Mouse (Mus musculus) gastrocnemius, adult 2 months (tissue): ENCODE measurements around the gene Ndfip2. TPM values are rescaled to one million over a fixed set of nuclear protein-coding genes. Genes with fewer than 3 reads are reported as not detected.

Source experiments
- DNase-seq: peaks from one replicate; pipeline ENCODE4 v3.0.0; 2022
- H3K27ac ChIP-seq: fragments of 200-600 bp; 2 replicates; pipeline ENCODE4 v1.8.1; 2022; ENCODE audit warnings: mild to moderate bottlenecking
- H3K4me3 ChIP-seq: fragments of 200-600 bp; 2 replicates; pipeline ENCODE4 v1.8.1; 2022; ENCODE audit warnings: mild to moderate bottlenecking, moderate library complexity
- CTCF ChIP-seq: fragments of 200-600 bp; IDR thresholded peaks from 2 replicates; pipeline ENCODE4 v1.8.1; 2022; ENCODE audit warnings: antibody characterized with exemption, mild to moderate bottlenecking, moderate library complexity
- intact Hi-C: fragments of 180-260 bp; cut with DNase I; formaldehyde crosslinking; loops from one replicate; pipeline ENCODE4 v1.15.1; 2025
- total RNA-seq, 2 experiments: library from RNA; stranded (reverse); gene quantifications; 2 replicates each; pipeline ENCODE4 v1.2.3; 2021

Ndfip2 gene
- total RNA-seq, 2 experiments from 2014 or later = 12.8 to 13.0 TPM

DNA sequence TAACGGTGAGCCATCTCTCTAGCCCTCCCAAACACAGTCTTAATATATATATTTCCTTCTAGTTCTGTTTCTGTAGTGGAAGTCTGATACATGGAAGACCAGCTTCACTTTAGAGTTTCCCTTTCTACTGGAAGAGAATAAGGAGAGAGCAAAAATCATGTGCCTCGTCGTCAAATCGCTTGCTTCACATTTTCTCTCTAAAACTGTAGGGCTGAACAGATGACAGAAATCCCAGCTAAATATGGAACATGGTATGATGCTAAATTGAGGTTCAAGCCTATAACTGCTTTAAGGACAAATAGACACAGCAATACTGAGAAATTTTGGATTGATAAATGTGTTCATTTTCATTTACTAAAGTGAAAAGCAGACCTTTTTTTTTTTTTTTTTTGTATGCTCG, 4.0 kb upstream of the Ndfip2 start:
- H3K27ac ChIP-seq = no peak overlapping the region
- no peak overlapping the region for H3K4me3 ChIP-seq
- no peak for DNase-seq
- intact Hi-C loops = no loop called here
- no peak for TF ChIP-seq CTCF

DNA sequence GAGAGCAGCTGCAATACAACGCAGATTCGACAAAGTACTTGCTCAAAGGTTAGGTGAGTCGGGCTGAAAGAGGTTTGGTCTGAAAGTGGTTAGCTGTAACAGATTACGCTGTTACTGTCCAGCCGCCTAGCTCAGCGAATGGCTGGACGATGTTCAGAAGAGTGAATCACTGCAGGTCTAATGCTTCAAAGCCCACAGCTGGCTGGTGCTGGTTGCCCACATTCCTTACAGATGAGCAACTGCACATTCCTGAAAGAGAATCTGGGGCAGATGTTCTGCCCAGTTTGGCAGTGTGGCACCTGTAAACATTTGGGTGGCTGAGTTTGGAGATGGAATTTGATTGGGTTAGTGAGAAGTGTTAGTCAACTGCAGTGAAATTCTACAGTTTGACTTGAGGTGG, 2.8 kb upstream of the Ndfip2 start:
- DNase-seq = peak; percentile 26
- no peak for TF ChIP-seq CTCF
- Histone ChIP-seq H3K27ac (no peak overlapping the region), H3K4me3 (no peak overlapping the region)
- intact Hi-C loops = no loop called here

DNA sequence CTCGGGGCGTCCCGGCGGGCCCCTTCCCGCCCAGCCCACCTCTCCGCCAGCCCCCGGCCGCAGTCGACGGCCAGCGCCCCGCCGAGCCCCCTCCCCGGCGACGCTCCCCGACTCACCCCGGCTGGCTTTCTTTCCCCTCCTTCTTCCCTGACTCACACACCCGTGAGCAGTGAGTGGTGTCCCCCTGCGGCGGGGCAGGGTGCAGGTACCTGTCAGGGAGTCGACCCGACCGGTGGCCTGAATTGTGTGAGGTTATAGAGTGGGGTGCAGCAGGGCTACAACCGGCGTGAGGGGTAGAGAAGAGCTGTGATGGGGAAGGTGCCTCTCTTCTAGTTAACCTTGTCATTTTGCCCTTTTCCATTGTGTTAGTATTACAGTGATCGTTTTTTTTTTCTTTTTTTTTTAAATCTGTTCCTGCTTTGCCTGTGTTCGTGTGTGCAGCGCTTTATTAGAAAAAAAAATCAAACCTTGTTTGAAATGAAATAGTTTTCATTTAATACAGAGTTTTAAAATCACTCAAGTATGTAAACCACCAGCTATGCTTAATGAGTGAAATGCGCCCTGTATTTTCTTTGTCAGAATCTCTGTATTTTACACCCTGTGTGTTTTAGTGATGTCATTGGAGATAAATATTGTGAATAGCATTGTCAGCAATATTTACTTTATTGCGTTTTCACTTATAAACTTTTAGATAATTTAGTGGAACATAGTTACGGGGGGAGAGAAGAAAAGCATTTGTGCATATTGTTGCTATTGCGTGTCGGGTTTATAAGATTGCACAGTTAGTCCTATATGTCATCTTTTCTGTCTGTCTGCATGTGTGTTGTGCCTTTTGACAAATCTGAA, 885 bp downstream of the Ndfip2 start:
- H3K4me3 ChIP-seq = peak overlapping the region; percentile 98
- intact Hi-C loops = no loop called here
- TF ChIP-seq CTCF = no peak; the same call in 1 of the 2 replicates
- DNase-seq = peak; percentile 55
- peak overlapping the region; percentile 95 for H3K27ac ChIP-seq

DNA sequence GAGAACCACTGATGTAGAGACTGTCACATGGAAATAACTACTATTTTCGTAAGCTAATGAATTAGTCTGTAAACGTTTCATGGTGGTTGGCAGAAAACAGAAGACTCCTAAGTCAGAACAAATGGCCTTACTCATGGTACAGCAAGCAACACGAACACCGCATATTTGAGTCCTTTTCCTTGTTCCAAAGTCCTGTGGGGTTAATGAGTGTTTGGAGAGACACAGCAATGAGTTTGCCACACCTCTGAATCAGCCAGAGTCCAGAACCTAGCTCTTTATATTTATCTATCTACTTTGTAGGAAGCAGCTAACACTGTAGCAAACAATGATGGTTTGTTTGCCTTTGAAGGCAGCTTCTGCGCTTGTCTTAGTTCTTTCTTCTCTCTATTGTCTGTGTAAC, 4.5 kb downstream of the Ndfip2 start:
- H3K27ac ChIP-seq = no peak overlapping the region

DNA sequence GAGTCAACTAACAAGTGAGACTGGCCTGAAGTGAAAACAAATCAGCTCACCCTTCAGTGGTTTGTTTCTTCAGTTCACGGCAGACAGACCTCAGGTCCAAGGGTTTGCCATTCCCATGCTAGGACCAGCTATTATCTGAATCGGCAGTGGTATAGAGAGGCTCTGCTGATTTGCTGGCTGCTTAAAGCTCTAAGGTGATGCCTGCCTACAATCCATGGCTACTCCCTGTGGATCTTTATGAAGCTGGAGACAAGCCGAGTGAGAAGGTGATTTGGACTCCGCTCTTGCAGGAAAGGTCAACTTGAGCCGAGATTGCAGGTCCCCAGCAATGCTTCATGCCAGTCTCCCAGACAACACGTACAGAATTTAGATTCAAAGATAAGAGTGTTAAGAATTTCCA, 8.7 kb downstream of the Ndfip2 start:
- no peak for TF ChIP-seq CTCF
- intact Hi-C loops = no loop called here
- DNase-seq = no peak
- no peak overlapping the region for H3K27ac ChIP-seq
- no peak overlapping the region for H3K4me3 ChIP-seq

More for the DNA sequence above, 4.5 kb downstream of the Ndfip2 start:
- TF ChIP-seq CTCF = no peak
- no peak overlapping the region for H3K4me3 ChIP-seq
- intact Hi-C loops = no loop called here
- DNase-seq = no peak

DNA sequence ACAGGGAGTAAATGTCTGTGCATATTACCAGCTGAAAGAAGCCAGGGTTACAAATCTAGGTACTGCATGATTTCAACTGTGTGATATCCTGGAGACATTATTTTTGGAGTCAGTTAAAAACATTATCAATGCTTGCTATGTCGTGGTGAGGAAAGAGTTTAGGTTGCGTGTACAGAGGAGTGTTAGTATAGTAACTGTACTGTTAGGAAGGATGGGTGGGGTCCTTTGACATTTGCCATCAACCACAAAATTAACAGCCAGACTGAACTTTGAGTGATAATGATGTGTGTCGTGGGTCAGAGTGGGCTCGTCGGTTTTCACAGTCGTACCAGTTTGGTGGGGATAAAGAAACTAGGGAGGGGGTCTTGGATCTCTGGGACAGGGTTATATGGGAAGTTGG, 13.7 kb downstream of the Ndfip2 start:
- Histone ChIP-seq H3K4me3 (no peak overlapping the region), H3K27ac (no peak overlapping the region)
- no peak for TF ChIP-seq CTCF
- DNase-seq = no peak
- intact Hi-C loops = no loop called here

DNA sequence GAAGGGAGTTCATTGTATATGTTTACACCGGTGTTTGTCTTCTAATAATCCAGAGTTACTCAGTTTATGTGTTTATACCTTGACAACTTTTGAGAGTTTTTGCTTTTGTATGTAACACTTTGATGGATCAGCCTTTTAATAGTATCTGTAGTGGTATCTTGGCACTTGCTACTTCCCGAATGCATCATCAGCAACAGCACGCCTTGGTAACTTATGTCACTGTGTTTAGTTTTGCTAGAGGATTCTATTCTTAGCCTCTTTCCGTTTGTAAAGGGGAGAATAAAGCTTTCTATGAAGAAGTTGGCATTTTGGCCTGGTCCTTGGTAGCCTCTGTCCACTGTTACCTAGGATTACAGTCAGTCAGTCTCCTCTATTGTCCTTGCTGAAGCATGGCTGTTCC, 14.2 kb downstream of the Ndfip2 start:
- no peak for TF ChIP-seq CTCF
- Histone ChIP-seq H3K27ac (no peak overlapping the region), H3K4me3 (no peak overlapping the region)
- intact Hi-C loops = no loop called here
- DNase-seq = no peak

DNA sequence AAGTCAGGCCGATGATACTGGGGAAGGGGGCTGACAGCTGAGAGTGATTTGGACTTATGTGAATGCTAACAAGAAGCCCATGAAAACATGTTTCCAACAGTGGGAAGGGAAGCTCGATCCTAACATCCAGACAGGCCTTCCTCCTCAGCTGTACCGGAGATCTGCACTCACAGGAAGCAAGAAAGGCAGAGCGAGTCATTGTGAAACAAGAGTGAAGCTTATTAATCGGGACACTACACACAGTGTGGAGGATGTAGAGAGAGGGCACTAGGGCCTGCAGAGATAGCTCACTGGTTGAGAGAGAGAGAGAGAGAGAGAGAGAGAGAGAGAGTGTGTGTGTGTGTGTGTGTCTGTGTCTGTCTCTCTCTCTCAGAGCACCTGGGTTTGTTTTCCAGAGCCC, 16.8 kb downstream of the Ndfip2 start:
- H3K27ac ChIP-seq = no peak overlapping the region
- DNase-seq = no peak
- TF ChIP-seq CTCF = no peak
- intact Hi-C loops = no loop called here
- H3K4me3 ChIP-seq = no peak overlapping the region

DNA sequence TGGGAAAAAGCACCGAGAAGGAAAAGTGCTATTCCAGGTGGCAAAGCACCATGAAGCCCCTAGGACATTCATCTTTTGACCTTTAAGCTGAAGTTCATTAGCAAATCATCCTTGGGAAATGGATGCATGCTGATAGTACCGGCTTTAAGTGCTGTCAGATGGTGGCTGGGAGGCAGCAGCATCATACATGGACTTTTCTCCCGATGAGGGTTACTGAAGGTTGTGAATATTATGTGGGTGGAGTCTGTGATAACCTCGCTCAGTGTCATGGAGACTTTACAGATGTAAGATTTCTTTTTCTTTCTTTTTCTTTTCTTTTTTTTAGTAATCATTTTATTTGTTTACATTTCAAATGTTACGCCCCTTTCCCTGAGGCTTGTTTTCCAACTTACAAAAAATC, 18.9 kb downstream of the Ndfip2 start:
- TF ChIP-seq CTCF = no peak
- Histone ChIP-seq H3K27ac (no peak overlapping the region), H3K4me3 (no peak overlapping the region)
- intact Hi-C loops = no loop called here
- DNase-seq = no peak

DNA sequence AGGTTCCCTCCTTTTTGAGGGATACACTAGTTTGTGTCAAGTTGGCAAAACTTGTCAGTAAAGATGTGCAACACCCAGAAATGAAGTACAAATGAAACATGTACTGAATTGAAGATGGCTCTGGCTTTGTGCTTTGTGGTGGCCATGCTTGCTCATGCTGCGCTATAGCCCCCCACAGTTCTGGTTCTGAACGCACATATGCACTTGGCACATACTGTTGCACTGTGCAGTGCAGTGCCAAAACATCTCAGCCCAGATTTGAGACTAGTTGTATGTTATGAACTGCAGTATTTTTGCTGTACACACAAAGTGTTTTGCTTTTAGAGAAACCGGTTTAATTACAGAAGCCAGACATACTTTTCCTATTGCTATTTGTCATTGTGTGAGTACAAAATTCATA, 25.7 kb downstream of the Ndfip2 start:
- no peak overlapping the region for H3K4me3 ChIP-seq
- intact Hi-C loops = no loop called here
- DNase-seq = no peak
- no peak for TF ChIP-seq CTCF
- no peak overlapping the region for H3K27ac ChIP-seq

DNA sequence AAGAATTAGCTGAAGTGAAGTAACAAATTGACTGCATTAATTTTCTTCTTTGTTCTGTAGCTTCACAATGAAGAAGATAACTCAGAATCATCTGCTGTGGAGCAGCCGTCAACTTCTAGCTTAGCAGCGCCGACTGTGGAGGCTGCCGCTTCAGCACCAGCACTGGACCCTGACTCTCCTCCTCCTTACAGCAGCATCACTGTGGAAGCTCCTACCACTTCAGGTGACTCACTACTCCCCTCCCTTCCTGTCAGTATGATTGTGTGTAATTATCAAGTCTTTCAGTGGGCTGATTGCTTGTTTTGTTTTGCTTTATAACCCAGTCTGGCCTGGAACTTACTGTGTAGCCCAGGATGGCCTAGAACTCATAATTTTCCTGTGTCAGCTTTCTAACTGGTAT, 29.2 kb downstream of the Ndfip2 start:
- Histone ChIP-seq H3K27ac (no peak overlapping the region), H3K4me3 (no peak overlapping the region)
- intact Hi-C loops = no loop called here
- DNase-seq = no peak
- no peak for TF ChIP-seq CTCF

DNA sequence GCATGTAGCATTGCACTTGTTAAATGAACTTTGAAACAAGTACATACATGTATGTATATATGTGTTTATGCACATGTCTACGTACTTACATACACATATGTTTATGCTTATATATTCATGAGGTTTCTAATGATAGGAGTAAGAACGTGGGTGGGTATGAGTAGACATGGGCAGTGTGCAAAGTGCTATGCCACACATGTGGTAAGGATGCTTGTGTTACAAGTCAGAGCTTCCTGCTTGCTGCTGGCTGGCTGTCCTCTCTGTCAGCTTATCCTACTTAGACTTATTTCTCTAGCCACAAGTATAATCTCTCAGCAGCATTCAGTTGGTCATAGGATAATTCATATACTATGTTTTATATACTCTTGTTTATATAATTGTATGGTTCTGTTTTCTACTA, 29.6 kb downstream of the Ndfip2 start:
- TF ChIP-seq CTCF = no peak
- H3K4me3 ChIP-seq = no peak overlapping the region
- no peak overlapping the region for H3K27ac ChIP-seq
- DNase-seq = no peak
- intact Hi-C loops = no loop called here

DNA sequence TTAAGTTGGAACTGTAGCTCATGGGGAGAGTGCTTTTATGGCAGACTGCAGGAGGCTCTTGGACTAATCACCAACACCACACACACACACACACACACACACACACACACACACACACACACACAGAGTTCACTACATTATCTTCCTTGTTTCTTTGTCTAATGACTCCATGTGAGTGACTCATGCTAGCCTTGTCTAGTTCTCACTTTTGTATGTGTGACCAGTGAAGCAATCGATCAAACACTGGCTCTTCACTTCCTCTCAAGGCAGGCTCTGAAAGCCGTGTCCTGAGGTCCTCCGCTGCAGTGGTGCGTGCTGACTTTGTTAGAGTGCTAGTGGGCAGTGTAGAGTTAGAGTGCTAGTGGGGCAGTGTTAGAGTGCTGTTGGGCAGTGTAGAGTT, 30.2 kb downstream of the Ndfip2 start:
- no peak for TF ChIP-seq CTCF

DNA sequence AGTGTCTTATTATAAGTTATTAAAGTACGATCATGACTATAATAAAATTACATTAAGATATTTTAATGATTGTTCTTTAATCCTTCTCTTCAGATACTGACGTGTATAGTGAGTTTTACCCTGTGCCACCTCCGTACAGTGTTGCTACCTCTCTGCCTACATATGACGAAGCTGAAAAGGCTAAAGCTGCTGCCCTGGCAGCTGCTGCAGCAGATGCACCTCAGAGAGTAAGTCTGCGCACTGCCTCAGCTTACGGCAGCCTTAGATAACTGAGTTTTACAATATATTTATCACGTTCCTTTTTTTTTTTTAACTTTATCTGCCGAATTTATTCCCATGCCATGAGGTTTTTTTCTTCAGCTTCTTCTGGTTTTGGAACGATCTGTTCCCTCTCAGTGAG, 33.8 kb downstream of the Ndfip2 start:
- Histone ChIP-seq H3K4me3 (no peak overlapping the region), H3K27ac (no peak overlapping the region)
- no peak for DNase-seq
- intact Hi-C loops = no loop called here
- TF ChIP-seq CTCF = no peak

More for the DNA sequence above, 30.2 kb downstream of the Ndfip2 start:
- H3K27ac ChIP-seq = no peak overlapping the region
- intact Hi-C loops = no loop called here
- H3K4me3 ChIP-seq = no peak overlapping the region
- no peak for DNase-seq
